Mouse (Mus musculus) testis, postnatal 14 days (tissue): ENCODE data around the gene Fars2.
"Not testable (repeated sequence)": the region's sequence is repeated elsewhere in the genome, so short reads cannot be mapped to it uniquely, and the experiment has no call there.

Source experiments
- DNase-seq: peaks from one replicate; pipeline ENCODE4 v3.0.0; 2021; ENCODE audit warnings: low spot score

Fars2 gene

DNA sequence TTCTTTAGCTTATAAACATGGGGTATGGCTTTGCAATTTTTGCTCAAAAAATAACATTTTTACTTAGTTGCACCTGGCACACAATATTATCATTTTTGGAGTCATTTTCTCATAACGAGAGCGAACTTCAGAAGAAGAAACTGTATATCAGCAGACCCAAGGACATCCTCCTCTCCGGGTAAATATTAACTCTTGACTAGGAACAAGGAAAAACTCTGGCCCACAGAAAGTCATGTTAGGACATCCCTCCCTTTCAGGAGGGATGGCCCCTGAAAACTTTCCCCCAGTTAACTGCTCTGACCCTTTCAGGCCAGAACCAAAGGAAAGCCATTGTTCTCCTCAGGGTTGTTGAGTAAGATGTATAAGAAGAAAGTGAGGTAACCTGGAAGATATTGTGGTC, 348.9 kb downstream of the Fars2 start:
- DNase-seq, result not testable (repeated sequence)

DNA sequence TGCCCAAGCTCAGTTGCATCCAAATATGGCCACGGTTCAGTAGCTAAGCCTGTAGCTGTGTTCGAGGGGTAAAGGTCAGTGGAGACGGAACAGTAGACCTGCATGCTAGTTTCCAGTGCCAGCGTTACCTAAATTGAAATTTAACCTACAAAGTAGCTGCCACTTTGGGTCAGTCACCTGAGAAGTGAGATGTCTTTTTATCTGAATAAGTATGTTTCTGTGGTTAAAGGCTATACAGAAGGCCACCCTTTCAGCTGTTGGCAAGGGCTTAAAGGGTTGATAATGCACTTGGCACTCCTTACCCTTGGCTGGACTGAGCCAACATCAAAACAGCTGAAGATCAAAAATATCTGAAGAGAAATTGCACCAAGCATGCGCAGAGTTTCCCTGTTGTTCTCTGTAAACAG, 349.3 kb downstream of the Fars2 start:
- no peak for DNase-seq

DNA sequence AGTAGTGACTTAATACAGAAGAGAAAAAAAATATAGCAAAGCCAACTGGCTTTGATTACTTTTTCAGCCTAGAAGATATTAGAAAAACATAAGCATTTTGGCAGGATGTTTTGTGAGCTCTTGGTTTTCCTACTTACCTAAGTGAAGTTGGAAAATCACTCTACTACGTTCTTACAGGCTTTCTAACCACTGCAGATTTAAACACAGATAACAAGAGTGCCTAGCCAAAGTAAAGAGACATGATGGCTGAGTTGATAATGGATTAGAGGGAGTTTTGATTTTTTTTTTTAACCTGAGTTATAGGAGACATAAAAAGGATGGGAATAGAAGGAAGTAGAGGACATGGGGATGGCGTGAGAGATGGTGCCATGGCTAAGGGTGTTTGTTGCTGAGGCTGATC, 350.6 kb downstream of the Fars2 start:
- no peak for DNase-seq

DNA sequence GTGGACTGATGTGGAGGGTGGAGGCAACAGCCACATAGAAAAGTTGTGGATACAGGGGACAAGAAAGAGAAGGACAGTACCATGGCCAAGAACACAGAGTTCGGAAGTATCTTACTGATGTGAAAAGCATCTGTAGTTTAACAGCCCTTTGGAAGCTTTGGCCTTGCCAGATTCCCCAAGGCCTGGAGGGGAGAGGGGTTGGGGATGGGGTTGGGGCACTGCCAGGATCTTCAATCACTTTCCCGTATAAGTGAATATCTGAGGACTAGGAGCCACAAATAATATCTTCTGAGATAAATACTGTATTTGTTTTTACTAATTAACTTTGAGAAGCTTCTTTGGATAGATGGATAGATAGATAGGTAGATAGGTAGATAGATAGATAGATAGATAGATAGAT, 351.8 kb downstream of the Fars2 start:
- DNase-seq, result peak; percentile 14

DNA sequence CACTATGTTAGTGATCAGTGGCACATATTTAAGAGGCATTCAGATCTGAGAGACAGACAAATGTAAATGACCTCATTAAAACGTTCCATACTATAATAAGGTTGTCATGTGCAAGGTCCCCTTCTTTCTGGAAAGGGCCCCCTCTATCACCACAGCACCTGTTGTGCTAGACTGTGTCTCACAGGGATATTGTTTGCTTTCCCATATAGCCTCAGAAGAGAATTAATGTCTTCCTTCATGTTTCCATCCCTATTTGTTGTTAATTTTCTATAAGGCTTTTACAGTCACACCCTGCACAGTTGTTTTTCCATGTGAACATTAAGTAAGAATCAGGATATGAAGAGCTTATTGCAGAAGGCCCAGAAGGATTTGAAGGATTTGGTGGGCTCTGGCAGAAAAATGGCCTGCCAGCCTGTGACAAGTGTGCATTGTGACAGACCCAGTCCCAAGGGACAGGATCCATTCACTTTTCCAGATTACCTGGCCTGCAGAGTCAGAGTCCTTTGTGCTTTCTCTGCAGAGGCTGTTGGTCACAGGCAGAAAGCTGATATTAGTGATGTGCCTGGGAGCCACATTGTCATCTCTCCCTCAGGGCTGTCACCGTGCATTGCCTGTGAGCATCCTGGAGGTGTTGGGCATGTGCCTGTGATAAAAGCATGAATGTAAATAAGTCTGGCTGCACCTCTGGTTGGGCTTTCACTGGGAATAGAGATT, 352.4 kb downstream of the Fars2 start:
- DNase-seq, result no peak

DNA sequence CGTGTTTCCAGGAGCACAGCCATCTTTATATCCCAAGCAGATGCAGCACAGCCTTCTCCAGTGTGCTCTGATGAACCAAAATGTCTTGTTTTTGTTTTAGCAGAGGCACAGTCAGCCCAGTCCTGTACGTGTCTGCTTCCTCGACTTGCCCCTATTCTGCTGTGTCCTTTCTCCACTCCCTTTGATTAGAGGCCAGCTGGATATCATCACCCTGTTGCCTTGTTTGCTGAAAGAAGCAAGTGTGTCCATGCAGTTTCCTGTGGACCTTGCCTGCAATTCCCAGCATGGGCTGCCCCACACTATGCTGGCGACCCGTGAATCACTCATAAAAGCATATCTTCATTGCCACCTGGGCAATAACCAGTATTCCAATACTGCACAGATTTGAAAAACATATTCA, 360.4 kb downstream of the Fars2 start:
- no peak for DNase-seq

DNA sequence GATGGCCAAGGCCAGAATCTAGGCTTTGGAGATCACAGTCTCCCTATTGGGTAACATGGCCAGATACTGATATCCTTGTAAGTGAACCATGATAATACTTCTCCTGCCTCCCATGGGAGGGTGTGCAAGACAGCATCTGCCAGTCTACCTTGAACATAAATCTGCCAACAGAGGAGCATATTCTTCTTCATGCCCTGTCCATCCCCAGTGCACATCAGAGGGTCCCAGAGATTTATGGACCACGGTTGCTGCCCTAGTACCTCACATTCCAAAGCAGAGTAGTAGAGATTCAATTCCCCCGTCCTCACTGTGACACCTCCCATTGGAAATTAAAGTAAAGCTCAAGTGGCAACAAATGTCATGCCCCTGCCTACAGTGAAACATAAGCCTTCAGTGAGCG, 361.0 kb downstream of the Fars2 start:
- no peak for DNase-seq

DNA sequence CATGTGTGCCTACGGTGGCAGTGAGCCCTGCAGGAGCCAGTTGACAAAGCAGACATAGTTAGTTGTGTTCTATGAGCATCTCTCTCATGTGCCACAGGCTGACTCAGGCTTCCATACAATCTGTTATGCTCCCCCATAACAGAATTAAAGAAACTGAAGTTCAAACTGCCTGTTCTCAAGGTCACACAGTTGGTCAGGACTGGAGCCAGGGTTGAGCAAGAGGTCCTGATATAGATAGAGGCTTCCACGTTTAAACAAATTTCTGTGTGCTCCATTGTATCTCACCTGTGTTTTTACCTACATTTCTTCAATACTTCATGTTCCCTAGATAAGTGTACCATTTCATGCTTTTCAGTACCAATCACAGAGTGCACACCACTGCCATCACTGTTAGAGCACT, 362.9 kb downstream of the Fars2 start:
- DNase-seq, result no peak

DNA sequence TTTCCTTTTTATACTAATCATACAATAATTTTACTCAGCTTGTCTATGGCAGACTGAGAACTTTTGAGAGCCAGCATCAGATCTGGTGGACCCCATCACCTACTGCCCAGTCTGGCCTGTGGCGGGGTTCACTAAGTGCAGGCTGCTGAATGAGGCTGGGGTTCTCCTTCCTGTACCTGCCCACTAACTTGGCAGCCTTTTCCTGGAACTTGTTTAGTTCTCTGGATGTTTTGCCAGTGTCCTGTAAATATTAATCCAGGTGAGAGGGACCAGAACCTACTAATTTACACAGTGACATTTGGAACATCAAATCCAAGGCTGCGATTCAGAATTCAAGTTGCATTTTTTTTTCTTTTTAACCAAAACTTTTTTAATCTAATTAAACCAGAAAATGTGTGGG, 367.2 kb downstream of the Fars2 start:
- DNase-seq, result no peak

DNA sequence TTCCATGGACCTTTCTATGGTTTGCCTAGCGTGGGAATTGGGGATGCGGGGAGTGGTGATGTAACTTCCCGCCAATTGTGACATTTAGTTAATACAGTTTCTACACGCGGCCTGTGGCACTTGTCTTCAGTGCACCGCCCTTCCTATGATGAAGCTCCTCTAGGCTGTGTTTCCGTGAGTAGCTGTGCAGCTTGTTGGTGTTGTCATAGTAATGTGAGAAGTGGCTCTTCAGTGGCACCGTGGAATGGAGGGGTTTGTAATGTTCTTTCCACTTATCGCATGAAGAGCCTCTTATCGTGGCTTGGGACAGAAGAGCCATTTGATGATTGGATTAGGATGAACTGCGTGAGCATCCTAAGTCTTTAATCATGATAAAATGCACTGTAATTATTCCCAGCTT, 369.5 kb downstream of the Fars2 start:
- no peak for DNase-seq

DNA sequence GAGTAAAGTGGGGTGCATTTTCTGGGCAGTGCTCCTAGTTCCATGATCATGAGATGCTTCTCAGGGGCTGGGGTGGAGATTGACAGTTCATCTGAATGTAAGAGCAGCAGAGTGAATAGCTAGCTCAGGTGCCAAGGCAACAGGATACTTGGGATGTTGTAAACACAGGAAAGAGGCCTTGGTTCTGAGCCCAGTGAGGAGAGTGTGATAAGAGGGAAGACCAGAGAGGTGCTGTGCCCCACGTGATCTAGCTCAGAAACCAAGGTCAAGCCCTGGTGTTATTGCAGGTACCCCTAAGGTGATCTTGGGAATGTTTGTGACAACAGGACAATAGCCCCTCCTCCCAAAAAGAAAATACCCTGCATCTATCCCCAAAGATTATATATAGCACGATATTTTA, 372.2 kb downstream of the Fars2 start:
- DNase-seq, result no peak

DNA sequence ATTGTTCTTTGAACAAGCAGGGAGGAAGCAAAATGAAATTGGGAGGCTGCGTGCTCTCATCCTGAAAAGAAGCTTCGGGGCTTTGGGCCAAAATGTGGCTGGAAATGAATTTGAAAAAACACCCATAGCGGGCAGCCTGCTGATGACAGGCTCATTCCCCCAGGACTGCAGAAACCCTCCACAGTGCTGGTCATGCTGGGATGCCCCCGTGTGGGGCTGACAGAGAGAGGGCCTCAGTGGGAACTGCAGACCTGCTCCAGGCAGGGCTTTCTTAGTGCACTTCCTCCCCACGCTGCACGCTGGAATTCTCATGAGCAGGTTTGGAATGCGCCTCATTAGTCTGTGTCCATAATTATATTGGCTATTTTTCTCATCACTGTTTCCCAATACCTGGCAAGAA, 373.4 kb downstream of the Fars2 start:
- DNase-seq, result no peak

DNA sequence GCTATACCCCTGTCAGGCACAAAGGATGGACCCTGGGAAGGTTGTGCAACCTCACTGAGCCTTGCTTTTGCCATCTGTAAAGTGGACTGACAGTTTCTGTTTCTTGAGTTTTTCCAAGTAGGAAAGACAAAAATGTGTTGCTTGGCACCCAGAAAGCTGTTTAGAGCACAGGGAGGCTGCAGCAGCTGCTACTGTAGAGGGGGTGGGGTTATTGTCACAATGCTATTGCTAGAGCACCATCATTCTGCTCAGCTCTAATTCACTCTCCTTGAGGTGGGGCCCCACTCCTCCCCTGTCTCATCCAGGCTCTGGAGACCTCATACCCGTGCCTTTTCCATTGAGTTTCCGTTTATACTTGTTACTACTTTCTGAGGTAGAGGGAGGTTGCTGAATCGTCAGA, 375.2 kb downstream of the Fars2 start:
- no peak for DNase-seq

DNA sequence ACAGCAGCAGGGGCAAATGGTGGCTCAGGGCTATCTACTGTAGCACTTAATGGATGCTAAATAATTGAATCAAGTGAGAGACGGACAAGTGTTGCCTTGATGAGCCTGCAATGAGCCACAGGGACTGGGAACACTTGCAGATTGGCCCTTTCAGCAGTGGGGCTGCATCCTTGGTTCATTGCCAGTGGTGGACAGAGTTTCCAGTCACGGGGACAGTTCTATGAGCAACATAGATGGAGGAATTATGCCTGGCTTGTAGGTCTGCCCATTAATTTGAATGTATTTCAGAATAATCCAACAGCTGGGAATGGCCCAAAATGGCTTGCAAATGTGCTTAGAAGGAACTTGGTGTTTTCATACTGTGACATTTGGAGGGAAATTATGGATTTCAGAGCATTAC, 376.1 kb downstream of the Fars2 start:
- DNase-seq, result no peak

DNA sequence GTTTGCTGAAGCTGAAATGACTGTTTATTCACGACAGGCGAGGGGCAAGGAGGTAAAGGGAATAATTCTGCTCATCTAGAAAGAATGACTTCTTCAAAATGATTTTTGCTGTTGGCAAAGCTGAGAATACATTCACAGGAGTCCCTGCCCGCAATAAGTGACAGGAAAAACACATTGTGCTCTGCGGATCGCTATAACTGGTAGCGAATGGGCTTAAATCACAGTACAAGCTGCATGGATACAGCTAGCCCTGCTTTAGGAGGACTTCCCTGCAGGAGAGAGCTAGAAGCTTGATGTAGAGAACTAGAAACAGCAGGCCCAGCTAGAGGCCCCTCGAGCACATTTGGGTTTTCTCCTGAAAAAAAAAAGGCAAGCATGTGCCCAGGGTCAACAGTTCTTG, 376.6 kb downstream of the Fars2 start:
- DNase-seq, result no peak

DNA sequence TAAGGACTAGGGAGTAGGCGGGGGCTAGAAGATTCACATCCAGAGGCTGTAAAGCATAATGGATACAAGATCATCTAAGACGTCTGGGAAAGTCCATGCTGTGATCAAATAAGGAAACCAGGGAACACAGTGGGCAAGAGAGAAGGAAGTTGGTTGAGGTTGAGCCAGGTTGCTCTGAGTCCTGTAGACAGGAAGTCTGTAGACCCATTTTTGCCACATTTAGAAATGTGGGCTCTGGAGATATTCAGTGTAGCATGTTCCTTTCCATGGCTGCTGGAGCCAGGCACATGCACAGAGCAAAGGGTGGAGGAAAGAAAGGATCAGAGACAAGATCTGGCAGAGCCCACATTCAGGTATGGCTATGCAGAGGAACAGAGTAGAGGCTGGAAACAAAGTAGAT, 378.8 kb downstream of the Fars2 start:
- no peak for DNase-seq

DNA sequence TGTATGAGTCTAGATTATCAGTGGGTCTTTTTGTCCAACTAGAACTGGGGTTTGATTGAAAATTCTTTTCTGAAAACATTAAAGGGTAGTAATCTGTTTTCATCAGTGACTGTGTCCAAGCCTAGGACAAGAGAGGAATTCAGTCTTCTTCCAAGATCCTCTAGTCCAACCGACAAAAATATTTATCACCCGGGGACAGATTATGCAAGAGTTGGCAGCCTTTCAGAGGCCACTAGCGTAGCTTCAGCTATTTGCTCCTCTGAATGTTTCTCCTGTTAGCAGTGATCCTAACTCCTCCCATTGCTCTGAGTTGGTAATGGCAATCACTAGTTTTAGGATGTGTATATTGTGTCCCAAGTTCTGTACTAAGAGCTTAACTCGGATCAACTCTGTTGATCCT, 380.1 kb downstream of the Fars2 start:
- peak; percentile 20 for DNase-seq

DNA sequence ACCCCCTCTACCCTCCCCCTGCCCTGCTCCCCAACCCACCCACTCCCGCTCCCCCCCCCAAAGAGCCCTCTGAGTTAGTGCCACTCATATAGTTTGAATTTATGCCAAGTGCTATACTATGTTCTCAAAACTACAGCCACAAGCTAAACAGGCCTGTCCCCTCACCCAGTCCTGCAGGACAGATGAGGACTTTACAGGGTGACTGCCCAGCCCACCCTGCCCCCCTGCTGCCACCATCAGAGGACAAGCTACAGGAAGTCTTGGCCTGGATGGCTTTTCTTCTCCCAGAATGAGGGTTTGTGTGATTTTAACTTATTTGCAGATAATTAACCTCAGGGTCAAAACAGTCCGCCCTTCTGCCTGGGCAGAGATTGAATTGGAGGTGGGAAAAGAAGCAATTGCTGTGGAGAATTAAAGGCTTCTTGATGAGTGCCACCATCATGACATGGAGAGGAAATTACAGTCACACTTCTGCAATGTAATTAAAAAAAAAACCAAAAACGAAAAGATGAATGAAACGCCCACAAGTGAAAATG, 383.2 kb downstream of the Fars2 start:
- no peak for DNase-seq

DNA sequence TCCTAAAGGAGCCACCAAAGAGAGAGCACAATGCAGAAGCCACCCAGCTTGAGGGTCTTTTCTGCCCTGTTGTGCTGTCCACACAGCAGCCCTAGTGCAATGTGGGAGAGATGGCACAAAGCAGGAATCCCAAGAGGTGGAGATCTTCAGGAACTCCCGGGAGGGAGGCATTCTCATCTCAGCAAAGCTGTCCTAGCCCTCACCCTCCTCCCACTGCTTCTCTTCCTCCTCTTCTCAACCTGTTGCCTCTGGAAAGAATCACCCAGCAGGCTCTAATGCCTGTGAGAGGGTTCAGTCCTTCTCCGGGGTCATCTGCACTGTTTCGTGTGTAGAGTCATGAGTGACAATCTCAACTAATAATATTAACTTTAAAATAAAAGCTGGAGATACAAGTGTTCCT, 386.3 kb downstream of the Fars2 start:
- DNase-seq, result no peak

DNA sequence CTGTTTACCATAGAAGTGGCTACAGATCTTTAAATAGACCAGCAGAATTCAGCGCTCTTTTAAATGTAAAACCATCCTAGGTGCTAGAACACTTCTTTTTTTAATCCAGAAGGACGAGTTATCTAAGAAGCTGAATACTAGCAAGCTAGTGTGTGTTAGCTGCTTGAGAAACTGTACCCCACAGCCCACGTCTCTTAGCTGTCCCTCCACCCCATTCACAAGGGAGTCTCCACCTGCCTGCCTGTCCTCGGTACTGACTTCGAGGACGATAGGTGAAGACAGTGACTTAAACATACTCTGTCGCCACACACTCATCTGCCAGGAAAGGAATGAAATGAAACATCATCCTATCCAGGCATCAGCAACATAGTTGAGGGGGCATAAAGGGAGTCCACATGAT, 386.8 kb downstream of the Fars2 start:
- no peak for DNase-seq

DNA sequence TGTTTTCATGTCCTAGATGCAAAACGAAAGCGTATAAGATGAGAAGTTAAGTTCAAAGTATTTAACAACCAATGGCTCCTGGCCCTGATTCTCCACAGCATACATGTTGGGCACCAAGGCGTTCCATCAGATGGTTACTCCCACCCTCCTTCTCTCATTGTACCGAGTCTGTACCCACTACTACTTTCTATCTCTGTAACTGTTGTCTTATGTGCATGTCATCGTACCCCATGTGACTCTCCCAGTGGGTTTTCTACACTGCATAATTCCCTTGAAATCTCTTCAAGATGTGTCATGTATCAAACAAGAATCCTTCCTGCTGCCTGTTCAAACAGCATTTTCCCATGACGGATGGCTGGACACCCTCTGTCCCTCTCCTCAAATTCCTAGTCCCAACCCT, 388.5 kb downstream of the Fars2 start:
- DNase-seq, result no peak

DNA sequence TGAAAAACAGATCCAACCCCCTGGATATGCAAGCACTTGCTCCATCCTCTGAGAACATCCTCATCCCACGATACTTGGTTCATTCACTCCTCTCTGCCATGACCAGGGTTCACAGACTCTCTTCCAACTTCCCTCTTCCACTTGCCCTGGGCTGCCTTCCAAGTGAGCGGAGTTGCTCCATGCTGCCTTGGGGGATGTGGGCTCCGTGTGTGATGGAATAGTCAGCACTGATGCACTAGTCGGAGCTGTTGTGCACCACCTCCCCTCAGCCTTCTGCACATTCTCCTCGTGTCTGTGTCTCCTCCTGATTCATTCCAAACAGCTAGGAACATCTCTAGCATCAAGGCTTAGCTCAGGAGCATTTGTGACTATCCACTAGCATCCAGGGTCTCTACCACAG, 389.1 kb downstream of the Fars2 start:
- no peak for DNase-seq

DNA sequence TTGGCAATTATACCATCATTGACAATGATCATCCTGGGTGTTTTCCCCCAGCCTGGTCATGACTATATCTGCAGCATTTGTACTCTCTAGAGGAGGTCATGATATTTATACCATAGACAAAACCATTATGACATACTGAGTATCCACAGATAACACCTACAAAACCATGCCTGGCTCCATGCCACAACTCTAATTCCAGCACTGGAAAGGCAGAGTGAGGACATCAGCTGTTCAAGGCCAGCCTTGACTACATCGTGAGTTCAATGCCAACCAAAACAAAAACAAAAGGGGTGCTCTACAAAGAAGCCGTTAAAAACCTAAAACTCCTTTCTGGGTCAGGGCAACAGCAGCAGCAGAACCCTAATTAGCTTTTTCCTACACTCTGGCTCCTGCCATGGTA, 392.9 kb downstream of the Fars2 start:
- no peak for DNase-seq

DNA sequence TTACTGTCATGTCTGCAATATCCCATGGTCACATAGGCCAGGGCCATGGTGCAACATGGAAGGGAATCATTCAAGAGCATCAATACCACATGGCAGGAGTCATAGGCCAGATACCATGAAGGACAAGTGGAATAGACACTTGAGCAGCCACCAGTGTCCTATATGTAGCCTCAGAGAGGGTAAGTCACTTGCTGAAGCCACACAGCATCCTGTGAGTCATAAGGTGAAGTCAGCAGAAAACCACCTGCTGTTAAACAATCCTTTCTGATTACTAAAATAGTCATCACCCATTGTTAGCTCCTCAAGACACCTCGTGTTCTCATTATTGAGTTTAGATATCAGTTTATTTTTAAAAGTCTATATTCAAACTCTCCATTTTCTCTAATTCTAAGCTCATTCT, 395.9 kb downstream of the Fars2 start:
- DNase-seq, result no peak
